Mouse (Mus musculus): Measurements from ENCODE around the gene Slc4a11. TPM values are rescaled to one million over a fixed set of nuclear protein-coding genes. Genes with fewer than 3 reads are reported as not detected.
"Not testable (repeated sequence)": the region's sequence is repeated elsewhere in the genome, so short reads cannot be mapped to it uniquely, and the experiment has no call there.

The Slc4a11 gene
- polyA plus RNA-seq, 1 experiment from 2014 or later = 1.7 TPM

GRCm38 (mm10) chr2:130677211-130677610 lies 20.1 kb downstream of the Slc4a11 start:
- ATAC-seq (ENCODE audit: low FRiP score, low read depth) = no peak
- Histone ChIP-seq H3K27me3 (no peaks in the 10 kb centered on the region), H3K4me1 (no peaks in the 10 kb centered on the region), H3K9me3 (no peaks in the 10 kb centered on the region), H3K9ac (no peak overlapping the region), H3K27ac (no peak overlapping the region), H3K4me2 (replicated peaks) (no peak overlapping the region), H3K36me3 (peaks cover 94% of the 10 kb centered on the region), H3K4me3 (no peak overlapping the region)
- 84% methylated on average over 10 of the region's 10 CpGs for WGBS

- ATAC-seq (ENCODE audit: low FRiP score, low read depth) = peak; percentile 55
- peak within 1 kb of the TSS; percentile 88 for H3K4me2 ChIP-seq (replicated peaks)
- H3K36me3 ChIP-seq = peaks cover 24% of the 10 kb centered on the region
- no peaks in the 10 kb centered on the region for H3K9me3 ChIP-seq
- H3K4me1 ChIP-seq = peaks cover 30% of the 10 kb centered on the region
- H3K27ac ChIP-seq = peak within 1 kb of the TSS; percentile 80
- H3K9ac ChIP-seq = peak within 1 kb of the TSS; percentile 82
- peak within 1 kb of the TSS; percentile 73 for H3K4me3 ChIP-seq
- WGBS = under 1% methylated on average over 31 of the region's 31 CpGs
- no peaks in the 10 kb centered on the region for H3K27me3 ChIP-seq
Measured at GRCm38 (mm10) chr2:130667559-130667958, 29.8 kb downstream of the Slc4a11 start, which contains the start of gene Itpa. Gene Itpa (plus strand): TSS chr2:130667610.

- H3K27ac ChIP-seq = peak within 1 kb of the TSS; percentile 92
- peak within 1 kb of the TSS; percentile 50 for H3K4me3 ChIP-seq
- peak; percentile 97 for ATAC-seq (ENCODE audit: low FRiP score, low read depth)
- H3K4me2 ChIP-seq (replicated peaks) = peak within 1 kb of the TSS; percentile 77
- no peaks in the 10 kb centered on the region for H3K9me3 ChIP-seq
- under 1% methylated on average over 40 of the region's 40 CpGs for WGBS
- peaks cover 36% of the 10 kb centered on the region for H3K36me3 ChIP-seq
- peak within 1 kb of the TSS; percentile 75 for H3K9ac ChIP-seq
- H3K4me1 ChIP-seq = peaks cover 27% of the 10 kb centered on the region
- H3K27me3 ChIP-seq = no peaks in the 10 kb centered on the region
Measured at GRCm38 (mm10) chr2:130664102-130664701, 33.1 kb downstream of the Slc4a11 start, which contains the start of gene Ddrgk1. Gene Ddrgk1 (minus strand): TSS chr2:130664659.

GRCm38 (mm10) chr2:130663342-130663741 lies 34.0 kb downstream of the Slc4a11 start:
- H3K36me3 ChIP-seq = peaks cover 45% of the 10 kb centered on the region
- whole genome bisulfite sequencing = 95% methylated on average over 11 of the region's 11 CpGs
- peak overlapping the region; percentile 50 for H3K4me3 ChIP-seq
- no peak overlapping the region for H3K27ac ChIP-seq
- no peaks in the 10 kb centered on the region for H3K9me3 ChIP-seq
- H3K9ac ChIP-seq = peak overlapping the region; percentile 75
- H3K4me1 ChIP-seq = peaks cover 21% of the 10 kb centered on the region
- H3K27me3 ChIP-seq = no peaks in the 10 kb centered on the region
- H3K4me2 ChIP-seq (replicated peaks) = peak overlapping the region; percentile 77
- ATAC-seq (ENCODE audit: low FRiP score, low read depth) = no peak

- WGBS = 94% methylated on average over 10 of the region's 10 CpGs
- no peak for ATAC-seq (ENCODE audit: low FRiP score, low read depth)
- peaks cover 93% of the 10 kb centered on the region for H3K36me3 ChIP-seq
- no peak overlapping the region for H3K27ac ChIP-seq
- no peak overlapping the region for H3K4me2 ChIP-seq (replicated peaks)
- H3K9ac ChIP-seq = no peak overlapping the region
- H3K9me3 ChIP-seq = no peaks in the 10 kb centered on the region
- H3K4me3 ChIP-seq = no peak overlapping the region
- peaks cover 9% of the 10 kb centered on the region for H3K4me1 ChIP-seq
- no peaks in the 10 kb centered on the region for H3K27me3 ChIP-seq
Measured at GRCm38 (mm10) chr2:130658530-130658929, 38.8 kb downstream of the Slc4a11 start.

GRCm38 (mm10) chr2:130657541-130657940 lies 39.8 kb downstream of the Slc4a11 start:
- peaks cover 98% of the 10 kb centered on the region for H3K36me3 ChIP-seq
- no peak for ATAC-seq (ENCODE audit: low FRiP score, low read depth)
- no peak overlapping the region for H3K27ac ChIP-seq
- H3K4me3 ChIP-seq = no peak overlapping the region
- 88% methylated on average over 6 of the region's 6 CpGs for WGBS
- H3K4me2 ChIP-seq (replicated peaks) = no peak overlapping the region
- H3K9ac ChIP-seq = no peak overlapping the region
- no peaks in the 10 kb centered on the region for H3K27me3 ChIP-seq
- H3K4me1 ChIP-seq = no peaks in the 10 kb centered on the region; the same call in 1 of the 2 replicates
- no peaks in the 10 kb centered on the region for H3K9me3 ChIP-seq

GRCm38 (mm10) chr2:130656536-130656935 lies 40.8 kb downstream of the Slc4a11 start:
- no peak overlapping the region for H3K4me3 ChIP-seq
- peaks cover 93% of the 10 kb centered on the region for H3K36me3 ChIP-seq
- no peak for ATAC-seq (ENCODE audit: low FRiP score, low read depth)
- WGBS = 93% methylated on average over 9 of the region's 9 CpGs
- no peak overlapping the region for H3K9ac ChIP-seq
- H3K4me2 ChIP-seq (replicated peaks) = no peak overlapping the region
- no peaks in the 10 kb centered on the region for H3K9me3 ChIP-seq
- no peak overlapping the region for H3K27ac ChIP-seq
- no peaks in the 10 kb centered on the region for H3K4me1 ChIP-seq
- H3K27me3 ChIP-seq = no peaks in the 10 kb centered on the region

- H3K4me1 ChIP-seq = no peaks in the 10 kb centered on the region
- WGBS = 89% methylated on average over 6 of the region's 6 CpGs
- no peak overlapping the region for H3K9ac ChIP-seq
- H3K27ac ChIP-seq = no peak overlapping the region
- no peaks in the 10 kb centered on the region for H3K9me3 ChIP-seq
- no peak overlapping the region for H3K4me3 ChIP-seq
- no peak for ATAC-seq (ENCODE audit: low FRiP score, low read depth)
- H3K4me2 ChIP-seq (replicated peaks) = no peak overlapping the region
- no peaks in the 10 kb centered on the region for H3K27me3 ChIP-seq
- peaks cover 90% of the 10 kb centered on the region for H3K36me3 ChIP-seq
Measured at GRCm38 (mm10) chr2:130655660-130656339, 41.5 kb downstream of the Slc4a11 start.

- Histone ChIP-seq H3K4me3 (no peak overlapping the region), H3K9me3 (no peaks in the 10 kb centered on the region), H3K27me3 (no peaks in the 10 kb centered on the region), H3K36me3 (peaks cover 81% of the 10 kb centered on the region), H3K27ac (no peak overlapping the region), H3K4me1 (no peaks in the 10 kb centered on the region), H3K9ac (no peak overlapping the region), H3K4me2 (replicated peaks) (no peak overlapping the region)
- 84% methylated on average over 1 of the region's 1 CpGs for WGBS
- no peak for ATAC-seq (ENCODE audit: low FRiP score, low read depth)
Measured at GRCm38 (mm10) chr2:130653760-130654159, 43.6 kb downstream of the Slc4a11 start.

- H3K27ac ChIP-seq = no peak overlapping the region
- ATAC-seq (ENCODE audit: low FRiP score, low read depth) = no peak
- H3K36me3 ChIP-seq = peaks cover 76% of the 10 kb centered on the region
- H3K4me3 ChIP-seq = no peak overlapping the region
- no peaks in the 10 kb centered on the region for H3K9me3 ChIP-seq
- H3K27me3 ChIP-seq = no peaks in the 10 kb centered on the region
- WGBS = 89% methylated on average over 2 of the region's 2 CpGs
- H3K4me2 ChIP-seq (replicated peaks) = no peak overlapping the region
- no peak overlapping the region for H3K9ac ChIP-seq
- no peaks in the 10 kb centered on the region for H3K4me1 ChIP-seq
Measured at GRCm38 (mm10) chr2:130653303-130653702, 44.0 kb downstream of the Slc4a11 start.

GRCm38 (mm10) chr2:130649028-130649427 lies 48.3 kb downstream of the Slc4a11 start:
- not testable (repeated sequence) for H3K27ac ChIP-seq; H3K9ac ChIP-seq; H3K4me3 ChIP-seq; H3K4me2 ChIP-seq (replicated peaks); H3K9me3 ChIP-seq; H3K4me1 ChIP-seq; H3K27me3 ChIP-seq; ATAC-seq (ENCODE audit: low FRiP score, low read depth)
- peaks cover 34% of the 10 kb centered on the region for H3K36me3 ChIP-seq
- 84% methylated on average over 6 of the region's 6 CpGs for WGBS

GRCm38 (mm10) chr2:130645198-130645597 lies 52.1 kb downstream of the Slc4a11 start:
- Histone ChIP-seq H3K27me3 (peaks cover 17% of the 10 kb centered on the region), H3K4me1 (peaks cover 11% of the 10 kb centered on the region), H3K36me3 (peaks cover 3% of the 10 kb centered on the region; the same call in 1 of the 2 replicates), H3K27ac (no peak overlapping the region), H3K9ac (no peak overlapping the region), H3K4me2 (replicated peaks) (no peak overlapping the region), H3K4me3 (no peak overlapping the region), H3K9me3 (no peaks in the 10 kb centered on the region)
- 81% methylated on average over 4 of the region's 4 CpGs for WGBS
- ATAC-seq (ENCODE audit: low FRiP score, low read depth) = no peak

Data from limb, embryonic 13.5 days (tissue).